Mouse (Mus musculus): Measurements from ENCODE around the gene Edf1. TPM values are rescaled to one million over a fixed set of nuclear protein-coding genes. Genes with fewer than 3 reads are reported as not detected.
A peak's percentile ranks its signal among the peaks of the same experiment; 100 is the strongest.

Gene Edf1
- 355 and 373 TPM in 2 replicates for polyA plus RNA-seq (2015; fragmentation: Nextera tagmentation; extraction: Ambion mirVana)

- no peaks in the 10 kb centered on the region for H3K27me3 ChIP-seq
- H3K4me1 ChIP-seq = peaks cover 21% of the 10 kb centered on the region
- peak within 1 kb of the TSS; percentile 100 for H3K4me3 ChIP-seq (replicated peaks)
- WGBS = under 1% methylated on average over 61 of the region's 61 CpGs
- H3K4me2 ChIP-seq (replicated peaks) = peak within 1 kb of the TSS; percentile 93
- H3K9ac ChIP-seq = peak within 1 kb of the TSS; percentile 95
- ATAC-seq (ENCODE audit: insufficient number of reproducible peaks, low FRiP score, low TSS enrichment, low read depth) = peak; percentile 97
- H3K9me3 ChIP-seq (replicated peaks) = no peaks in the 10 kb centered on the region
- peaks cover 24% of the 10 kb centered on the region for H3K36me3 ChIP-seq
- H3K27ac ChIP-seq (replicated peaks) = peak within 1 kb of the TSS; percentile 84
Measured at GRCm38 (mm10) chr2:25557221-25557963, at the start of gene Edf1. Gene Edf1 (plus strand): TSS chr2:25557847.

- Histone ChIP-seq H3K27ac (replicated peaks) (no peak overlapping the region), H3K9me3 (replicated peaks) (no peaks in the 10 kb centered on the region), H3K4me2 (replicated peaks) (no peak overlapping the region), H3K4me1 (no peaks in the 10 kb centered on the region), H3K9ac (no peak overlapping the region), H3K27me3 (no peaks in the 10 kb centered on the region), H3K36me3 (peaks cover 6% of the 10 kb centered on the region), H3K4me3 (replicated peaks) (no peak overlapping the region)
- no peak for ATAC-seq (ENCODE audit: insufficient number of reproducible peaks, low FRiP score, low TSS enrichment, low read depth)
- 62% methylated on average over 3 of the region's 3 CpGs for WGBS
Measured at GRCm38 (mm10) chr2:25509912-25510311, 47.7 kb upstream of the Edf1 start.

GRCm38 (mm10) chr2:25526510-25527302 lies 30.9 kb upstream of the Edf1 start:
- Histone ChIP-seq H3K27me3 (no peaks in the 10 kb centered on the region), H3K4me1 (no peaks in the 10 kb centered on the region), H3K4me2 (replicated peaks) (no peak overlapping the region), H3K9me3 (replicated peaks) (no peaks in the 10 kb centered on the region), H3K27ac (replicated peaks) (no peak overlapping the region), H3K9ac (no peak overlapping the region), H3K36me3 (peaks cover 92% of the 10 kb centered on the region), H3K4me3 (replicated peaks) (no peak overlapping the region)
- no peak for ATAC-seq (ENCODE audit: insufficient number of reproducible peaks, low FRiP score, low TSS enrichment, low read depth)
- WGBS = 84% methylated on average over 9 of the region's 9 CpGs

- Histone ChIP-seq H3K9me3 (replicated peaks) (no peaks in the 10 kb centered on the region), H3K27me3 (no peaks in the 10 kb centered on the region), H3K4me2 (replicated peaks) (no peak overlapping the region), H3K4me1 (no peaks in the 10 kb centered on the region), H3K4me3 (replicated peaks) (no peak overlapping the region), H3K9ac (no peak overlapping the region), H3K27ac (replicated peaks) (no peak overlapping the region; the same call in 1 of the 2 replicates), H3K36me3 (peaks cover 86% of the 10 kb centered on the region)
- 90% methylated on average over 2 of the region's 2 CpGs for WGBS
- no peak for ATAC-seq (ENCODE audit: insufficient number of reproducible peaks, low FRiP score, low TSS enrichment, low read depth)
Measured at GRCm38 (mm10) chr2:25533707-25534106, 23.9 kb upstream of the Edf1 start.

- H3K27me3 ChIP-seq = no peaks in the 10 kb centered on the region
- no peak overlapping the region for H3K4me3 ChIP-seq (replicated peaks)
- H3K27ac ChIP-seq (replicated peaks) = no peak overlapping the region
- ATAC-seq (ENCODE audit: insufficient number of reproducible peaks, low FRiP score, low TSS enrichment, low read depth) = no peak
- H3K4me2 ChIP-seq (replicated peaks) = no peak overlapping the region
- no peaks in the 10 kb centered on the region for H3K4me1 ChIP-seq
- H3K9ac ChIP-seq = no peak overlapping the region
- H3K9me3 ChIP-seq (replicated peaks) = no peaks in the 10 kb centered on the region
- WGBS = 74% methylated on average over 3 of the region's 3 CpGs
- peaks cover 82% of the 10 kb centered on the region for H3K36me3 ChIP-seq
Measured at GRCm38 (mm10) chr2:25534178-25534865, 23.3 kb upstream of the Edf1 start.

- H3K4me2 ChIP-seq (replicated peaks) = no peak overlapping the region
Measured at GRCm38 (mm10) chr2:25534866-25535182, 22.8 kb upstream of the Edf1 start.

GRCm38 (mm10) chr2:25536531-25536930 lies 21.1 kb upstream of the Edf1 start:
- no peak overlapping the region for H3K4me3 ChIP-seq (replicated peaks)
- H3K4me1 ChIP-seq = no peaks in the 10 kb centered on the region
- no peaks in the 10 kb centered on the region for H3K9me3 ChIP-seq (replicated peaks)
- peaks cover 61% of the 10 kb centered on the region for H3K36me3 ChIP-seq
- WGBS = 90% methylated on average over 8 of the region's 8 CpGs
- no peak for ATAC-seq (ENCODE audit: insufficient number of reproducible peaks, low FRiP score, low TSS enrichment, low read depth)
- no peak overlapping the region for H3K9ac ChIP-seq
- H3K4me2 ChIP-seq (replicated peaks) = no peak overlapping the region
- H3K27me3 ChIP-seq = no peaks in the 10 kb centered on the region
- H3K27ac ChIP-seq (replicated peaks) = no peak overlapping the region

More at GRCm38 (mm10) chr2:25534866-25535182, 22.8 kb upstream of the Edf1 start:
- Histone ChIP-seq H3K27ac (replicated peaks) (no peak overlapping the region), H3K4me3 (replicated peaks) (no peak overlapping the region), H3K9me3 (replicated peaks) (no peaks in the 10 kb centered on the region), H3K36me3 (peaks cover 78% of the 10 kb centered on the region), H3K27me3 (no peaks in the 10 kb centered on the region), H3K9ac (no peak overlapping the region), H3K4me1 (no peaks in the 10 kb centered on the region)
- 95% methylated on average over 2 of the region's 2 CpGs for WGBS
- ATAC-seq (ENCODE audit: insufficient number of reproducible peaks, low FRiP score, low TSS enrichment, low read depth) = no peak

GRCm38 (mm10) chr2:25540541-25540948 lies 17.1 kb upstream of the Edf1 start:
- no peak for ATAC-seq (ENCODE audit: insufficient number of reproducible peaks, low FRiP score, low TSS enrichment, low read depth)
- 96% methylated on average over 4 of the region's 4 CpGs for WGBS
- no peak overlapping the region for H3K4me3 ChIP-seq (replicated peaks)

GRCm38 (mm10) chr2:25541644-25542367 lies 15.8 kb upstream of the Edf1 start:
- H3K9ac ChIP-seq = no peak overlapping the region
- no peak overlapping the region for H3K4me3 ChIP-seq (replicated peaks)
- no peaks in the 10 kb centered on the region for H3K27me3 ChIP-seq
- H3K4me1 ChIP-seq = peaks cover 10% of the 10 kb centered on the region; the same call in 1 of the 2 replicates
- WGBS = 83% methylated on average over 10 of the region's 10 CpGs
- H3K9me3 ChIP-seq (replicated peaks) = no peaks in the 10 kb centered on the region
- no peak for ATAC-seq (ENCODE audit: insufficient number of reproducible peaks, low FRiP score, low TSS enrichment, low read depth)
- no peak overlapping the region for H3K27ac ChIP-seq (replicated peaks)
- H3K4me2 ChIP-seq (replicated peaks) = no peak overlapping the region
- H3K36me3 ChIP-seq = peaks cover 17% of the 10 kb centered on the region

More at GRCm38 (mm10) chr2:25540541-25540948, 17.1 kb upstream of the Edf1 start:
- Histone ChIP-seq H3K27me3 (no peaks in the 10 kb centered on the region), H3K27ac (replicated peaks) (no peak overlapping the region), H3K36me3 (peaks cover 30% of the 10 kb centered on the region), H3K9ac (no peak overlapping the region), H3K4me1 (0 out of 2 replicates have a peak, but pooled peaks cover 4% of the 10 kb centered on the region), H3K4me2 (replicated peaks) (no peak overlapping the region), H3K9me3 (replicated peaks) (no peaks in the 10 kb centered on the region)

- H3K4me2 ChIP-seq (replicated peaks) = peak overlapping the region; percentile 57
- H3K4me1 ChIP-seq = peaks cover 10% of the 10 kb centered on the region; the same call in 1 of the 2 replicates
- ATAC-seq (ENCODE audit: insufficient number of reproducible peaks, low FRiP score, low TSS enrichment, low read depth) = peak; percentile 69
- H3K27ac ChIP-seq (replicated peaks) = peak overlapping the region; percentile 68
- WGBS = 8% methylated on average over 43 of the region's 43 CpGs
- no peaks in the 10 kb centered on the region for H3K36me3 ChIP-seq
- H3K9ac ChIP-seq = peak overlapping the region; percentile 69
- H3K9me3 ChIP-seq (replicated peaks) = no peaks in the 10 kb centered on the region
- no peaks in the 10 kb centered on the region for H3K27me3 ChIP-seq
- peak overlapping the region; percentile 75 for H3K4me3 ChIP-seq (replicated peaks)
Measured at GRCm38 (mm10) chr2:25545996-25546810, 11.4 kb upstream of the Edf1 start.

Data from embryonic facial prominence, embryonic 15.5 days (tissue).